Mouse (Mus musculus) forebrain, postnatal 0 days (tissue): ENCODE data around the gene Cadps. TPM values are rescaled to one million over a fixed set of nuclear protein-coding genes. Genes with fewer than 3 reads are reported as not detected.
"Not testable (repeated sequence)": the region's sequence is repeated elsewhere in the genome, so short reads cannot be mapped to it uniquely, and the experiment has no call there.

Experiments
- ATAC-seq: fragments of 200-750 bp; cut with Nextera tagmentation; 2 replicates; pipeline ENCODE4 v1.8.0; 2017; ENCODE audit warnings: mild to moderate bottlenecking, moderate library complexity
- DNase-seq: peaks from one replicate; pipeline ENCODE4 v3.0.0-alpha.2; 2015
- H3K27ac ChIP-seq: fragments of 300-500 bp; sonication (generic); 2 replicates; pipeline ENCODE4 v1.5.1; 2014; ENCODE audit warnings: low read depth, mild to moderate bottlenecking, antibody characterized with exemption, low read length, moderate library complexity, mixed read lengths
- H3K27me3 ChIP-seq: fragments of 300-500 bp; sonication (generic); 2 replicates; pipeline ENCODE4 v1.6.1; 2014; ENCODE audit warnings: mild to moderate bottlenecking, low read length, mixed read lengths; ENCODE audit not compliant: insufficient read depth
- H3K36me3 ChIP-seq: fragments of 300-500 bp; sonication (generic); 2 replicates; pipeline ENCODE4 v1.6.1; 2014; ENCODE audit warnings: mild to moderate bottlenecking, moderate library complexity; ENCODE audit not compliant: insufficient read depth
- H3K4me1 ChIP-seq: fragments of 300-500 bp; sonication (generic); 2 replicates; pipeline ENCODE4 v1.6.1; 2014; ENCODE audit warnings: antibody characterized with exemption; ENCODE audit not compliant: insufficient read depth
- H3K4me2 ChIP-seq: fragments of 300-500 bp; sonication (generic); 2 replicates; pipeline ENCODE4 v1.6.1; 2014; ENCODE audit warnings: low read depth, mild to moderate bottlenecking, moderate library complexity
- H3K4me3 ChIP-seq: fragments of 300-500 bp; sonication (generic); 2 replicates; pipeline ENCODE4 v1.5.1; 2014; ENCODE audit warnings: low read depth, low read length, mixed read lengths
- H3K9ac ChIP-seq: fragments of 300-500 bp; sonication (generic); 2 replicates; pipeline ENCODE4 v1.6.1; 2014; ENCODE audit warnings: mild to moderate bottlenecking
- H3K9me3 ChIP-seq: fragments of 300-500 bp; sonication (generic); 2 replicates; pipeline ENCODE4 v1.6.1; 2016; ENCODE audit warnings: low read length
- CTCF ChIP-seq: sonication (generic); IDR thresholded peaks from 2 replicates; pipeline ENCODE4 v1.5.1; 2016; ENCODE audit warnings: antibody characterized with exemption, control low read depth, low read depth
- WGBS: fragments of 180-500 bp; shearing (Covaris S2); extraction: QIAGEN DNeasy Blood & Tissue Kit; methylation state at CpG from one replicate; pipeline ENCODE4 v1.1.7; 2014; 5-methylcytosine and 5-hydroxymethylcytosine counted together
- polyA plus RNA-seq: library from polyadenylated mRNA; unstranded; fragments of >200 nt; fragmentation: Nextera tagmentation; extraction: Ambion mirVana; gene quantifications from 2 replicates; pipeline ENCODE4 v1.2.1, GENCODE M21; 2015
- total RNA-seq: library from RNA; depleted of rRNA; stranded (reverse); fragments of >200 nt; gene quantifications from 2 replicates; pipeline ENCODE4 v1.2.3, GENCODE M21; 2014

The Cadps gene
- total and polyA plus RNA-seq, 2 experiments from 2014 or later: 27.2 to 164 TPM

- ATAC-seq: peak; percentile 74
- H3K9me3 ChIP-seq: no peaks in the 10 kb centered on the region
Measured at GRCm38 (mm10) chr14:12575105-12575504, 247.8 kb downstream of the Cadps start.

DNA sequence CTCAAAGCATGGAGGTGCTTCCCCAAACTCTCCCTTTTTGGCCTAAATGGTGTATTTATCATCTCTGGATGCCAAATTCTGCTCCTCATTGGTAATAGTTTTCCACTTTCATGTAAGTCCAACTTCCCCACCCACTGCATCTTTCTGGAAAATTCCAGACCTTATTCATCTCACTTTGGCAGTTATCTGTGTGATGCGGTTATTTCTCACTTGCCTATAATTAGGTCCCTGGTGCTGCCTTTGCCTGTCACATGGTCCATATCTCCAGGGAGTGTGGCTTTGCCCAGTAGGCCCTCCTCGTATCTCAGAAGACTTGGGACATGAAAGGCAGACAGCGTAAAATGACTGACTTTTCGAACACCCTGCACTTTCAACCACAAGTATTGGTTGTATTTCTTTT, 248.5 kb downstream of the Cadps start:
- Histone ChIP-seq H3K36me3 (no peaks in the 10 kb centered on the region), H3K27ac (no peak overlapping the region), H3K4me1 (no peaks in the 10 kb centered on the region), H3K27me3 (no peaks in the 10 kb centered on the region), H3K9ac (no peak overlapping the region), H3K4me3 (no peak overlapping the region), H3K4me2 (no peak overlapping the region), H3K9me3 (no peaks in the 10 kb centered on the region)
- TF ChIP-seq CTCF: no peak
- DNase-seq (no peak), ATAC-seq (no peak)
- WGBS: 77% methylated on average over 4 of the region's 4 CpGs

More at GRCm38 (mm10) chr14:12575105-12575504, 247.8 kb downstream of the Cadps start:
- TF ChIP-seq CTCF: peak; percentile 91
- Histone ChIP-seq H3K27me3 (no peaks in the 10 kb centered on the region), H3K4me1 (no peaks in the 10 kb centered on the region), H3K4me2 (no peak overlapping the region), H3K4me3 (no peak overlapping the region), H3K9ac (no peak overlapping the region), H3K36me3 (no peaks in the 10 kb centered on the region), H3K27ac (no peak overlapping the region)
- 15% methylated on average over 3 of the region's 3 CpGs for WGBS
- peak; percentile 90 for DNase-seq

- not testable (repeated sequence) for DNase-seq
Measured at GRCm38 (mm10) chr14:12561730-12562129, 261.1 kb downstream of the Cadps start.

GRCm38 (mm10) chr14:12560233-12560577, 262.7 kb downstream of the Cadps start:
- no peak for DNase-seq
- 52% methylated on average over 1 of the region's 1 CpGs for WGBS
- Histone ChIP-seq H3K27ac (no peak overlapping the region), H3K4me3 (no peak overlapping the region), H3K36me3 (no peaks in the 10 kb centered on the region), H3K4me1 (no peaks in the 10 kb centered on the region), H3K9me3 (no peaks in the 10 kb centered on the region), H3K9ac (no peak overlapping the region), H3K4me2 (no peak overlapping the region), H3K27me3 (no peaks in the 10 kb centered on the region)
- no peak for TF ChIP-seq CTCF
- peak; percentile 21; the same call in 1 of the 2 replicates for ATAC-seq

More at GRCm38 (mm10) chr14:12561730-12562129, 261.1 kb downstream of the Cadps start:
- not testable (repeated sequence) for H3K9me3 ChIP-seq, H3K27me3 ChIP-seq, H3K27ac ChIP-seq, H3K9ac ChIP-seq, ATAC-seq, H3K36me3 ChIP-seq, H3K4me1 ChIP-seq, H3K4me3 ChIP-seq, H3K4me2 ChIP-seq

GRCm38 (mm10) chr14:12559574-12560232, 263.2 kb downstream of the Cadps start:
- WGBS: 67% methylated on average over 3 of the region's 3 CpGs
- Histone ChIP-seq H3K4me3 (no peak overlapping the region), H3K9ac (no peak overlapping the region), H3K27ac (no peak overlapping the region), H3K4me2 (no peak overlapping the region), H3K4me1 (no peaks in the 10 kb centered on the region), H3K27me3 (no peaks in the 10 kb centered on the region), H3K36me3 (no peaks in the 10 kb centered on the region), H3K9me3 (no peaks in the 10 kb centered on the region)
- DNase-seq (no peak), ATAC-seq (peak; percentile 59)
- TF ChIP-seq CTCF: no peak

- H3K27me3 ChIP-seq: no peaks in the 10 kb centered on the region
- H3K4me2 ChIP-seq: no peak overlapping the region
- H3K27ac ChIP-seq: no peak overlapping the region
- H3K36me3 ChIP-seq: no peaks in the 10 kb centered on the region
- WGBS: 57% methylated on average over 7 of the region's 7 CpGs
- no peak for TF ChIP-seq CTCF
- ATAC-seq: peak; percentile 50; the same call in 1 of the 2 replicates
- no peaks in the 10 kb centered on the region for H3K9me3 ChIP-seq
- DNase-seq: no peak
- no peak overlapping the region for H3K9ac ChIP-seq
- H3K4me1 ChIP-seq: no peaks in the 10 kb centered on the region
- H3K4me3 ChIP-seq: no peak overlapping the region
Measured at GRCm38 (mm10) chr14:12558920-12559573, 263.8 kb downstream of the Cadps start.

GRCm38 (mm10) chr14:12554486-12554885, 268.4 kb downstream of the Cadps start:
- H3K4me3 ChIP-seq: no peak overlapping the region
- no peaks in the 10 kb centered on the region for H3K36me3 ChIP-seq
- H3K9me3 ChIP-seq: no peaks in the 10 kb centered on the region
- H3K9ac ChIP-seq: no peak overlapping the region
- WGBS: 62% methylated on average over 2 of the region's 2 CpGs
- no peak for ATAC-seq
- no peak for DNase-seq
- no peak overlapping the region for H3K27ac ChIP-seq
- TF ChIP-seq CTCF: no peak
- H3K4me1 ChIP-seq: no peaks in the 10 kb centered on the region
- no peaks in the 10 kb centered on the region for H3K27me3 ChIP-seq
- H3K4me2 ChIP-seq: no peak overlapping the region
